Mouse (Mus musculus) CH12.LX (cell line): Measurements from ENCODE around the gene Ptprcap. TPM values are rescaled to one million over a fixed set of nuclear protein-coding genes. Genes with fewer than 3 reads are reported as not detected.

Source experiments
- DNase-seq: peaks from one replicate; pipeline ENCODE4 v3.0.0-alpha.2; 2013; ENCODE audit errors: extremely low read depth
- H3K27ac ChIP-seq: 2 replicates; pipeline ENCODE4 v1.5.1; 2012; ENCODE audit warnings: low read depth, mild to moderate bottlenecking, control low read depth, moderate library complexity; ENCODE audit not compliant: insufficient read depth
- H3K27me3 ChIP-seq: replicated peaks from 2 replicates; pipeline ENCODE3; 2012; ENCODE audit warnings: inconsistent platforms
- H3K36me3 ChIP-seq, 2 experiments: replicated peaks in 1 of 2; 2 replicates each; pipeline versions ENCODE3 to v1.6.1; 2012; ENCODE audit warnings: inconsistent platforms in 1 of 2, low read length in 1 of 2, mild to moderate bottlenecking in 1 of 2, mixed read lengths in 1 of 2, moderate library complexity in 1 of 2; ENCODE audit not compliant: control insufficient read depth in 1 of 2, insufficient read depth in 1 of 2
- H3K4me1 ChIP-seq, 2 experiments: 2 replicates each; pipeline ENCODE4 v1.6.1; 2012; ENCODE audit warnings: inconsistent platforms in 1 of 2, moderate library complexity in 1 of 2; ENCODE audit not compliant: insufficient read depth in 2 of 2, control insufficient read depth in 1 of 2
- H3K4me2 ChIP-seq: 2 replicates; pipeline ENCODE4 v1.6.1; 2012; ENCODE audit warnings: low read depth, mild to moderate bottlenecking, control low read depth; ENCODE audit not compliant: poor library complexity, insufficient read depth, severe bottlenecking
- H3K4me3 ChIP-seq, 3 experiments: fragments of 150-350 bp in 1 of 3; sonication (generic) in 1 of 3; replicated peaks in 1 of 3; 2 replicates each; pipeline versions ENCODE3 to v1.5.1; 2011 to 2012; ENCODE audit warnings: low read depth in 2 of 3, low read length in 2 of 3, mild to moderate bottlenecking in 2 of 3, moderate library complexity in 2 of 3, control low read depth in 1 of 3, improper control_type of control experiment in 1 of 3, inconsistent platforms in 1 of 3, mixed read lengths in 1 of 3; ENCODE audit not compliant: poor library complexity in 1 of 3
- H3K79me2 ChIP-seq: replicated peaks from 2 replicates; pipeline ENCODE4 v1.6.1; 2012; ENCODE audit warnings: mild to moderate bottlenecking, moderate library complexity; ENCODE audit not compliant: control insufficient read depth, poor library complexity, insufficient read depth, severe bottlenecking; ENCODE audit errors: extremely low read depth
- H3K9ac ChIP-seq: 2 replicates; pipeline ENCODE4 v1.6.1; 2012; ENCODE audit warnings: low read depth, mild to moderate bottlenecking, control low read depth, moderate library complexity; ENCODE audit not compliant: insufficient read depth
- H3K9me3 ChIP-seq: replicated peaks from 2 replicates; pipeline ENCODE3; 2012; ENCODE audit warnings: low read length, inconsistent platforms, mixed read lengths
- BHLHE40 ChIP-seq: IDR thresholded peaks from 2 replicates; pipeline ENCODE4 v1.6.1; 2011; ENCODE audit warnings: mild to moderate bottlenecking, low read depth, low read length, improper control_type of control experiment
- CTCF ChIP-seq, 2 experiments: IDR thresholded peaks in 1 of 2; conservative IDR thresholded peaks in 1 of 2; 2 replicates each; pipeline ENCODE4 v1.5.1; 2011 to 2012; ENCODE audit warnings: low read depth in 2 of 2, low read length in 2 of 2, improper control_type of control experiment in 1 of 2, inconsistent platforms in 1 of 2, mild to moderate bottlenecking in 1 of 2, moderate library complexity in 1 of 2
- HCFC1 ChIP-seq: IDR thresholded peaks from 2 replicates; pipeline ENCODE4 v1.6.1; 2012; ENCODE audit warnings: low read depth, mild to moderate bottlenecking, inconsistent platforms, low read length, improper control_type of control experiment
- JUN ChIP-seq: IDR thresholded peaks from 2 replicates; pipeline ENCODE4 v1.6.1; 2011; ENCODE audit warnings: low read depth, mild to moderate bottlenecking, low read length, improper control_type of control experiment, moderate library complexity; ENCODE audit not compliant: insufficient read depth
- JUND ChIP-seq: conservative IDR thresholded peaks from 2 replicates; pipeline ENCODE4 v1.6.1; 2011; ENCODE audit warnings: low read depth, low read length, improper control_type of control experiment
- KAT2A ChIP-seq: IDR thresholded peaks from 2 replicates; pipeline ENCODE4 v1.6.1; 2012; ENCODE audit warnings: low read length, improper control_type of control experiment, inconsistent platforms; ENCODE audit not compliant: insufficient replicate concordance
- MAFK ChIP-seq: IDR thresholded peaks from 2 replicates; pipeline ENCODE4 v1.6.1; 2011; ENCODE audit warnings: low read length, improper control_type of control experiment; ENCODE audit not compliant: insufficient replicate concordance
- MEF2A ChIP-seq: IDR thresholded peaks from 2 replicates; pipeline ENCODE4 v1.6.1; 2014; ENCODE audit warnings: low read depth, mild to moderate bottlenecking, inconsistent platforms, low read length, improper control_type of control experiment, borderline replicate concordance
- NELFE ChIP-seq: IDR thresholded peaks from 2 replicates; pipeline ENCODE4 v1.6.1; 2011; ENCODE audit warnings: low read depth, low read length, improper control_type of control experiment
- NRF1 ChIP-seq: IDR thresholded peaks from 2 replicates; pipeline ENCODE4 v1.6.1; 2014; ENCODE audit warnings: low read depth, mild to moderate bottlenecking, inconsistent platforms, low read length, improper control_type of control experiment, moderate library complexity
- POLR2A ChIP-seq: IDR thresholded peaks from 2 replicates; pipeline ENCODE4 v1.6.1; 2011; ENCODE audit warnings: low read depth, mild to moderate bottlenecking, improper control_type of control experiment, low read length
- POLR2AphosphoS2 ChIP-seq: IDR thresholded peaks from 2 replicates; pipeline ENCODE4 v1.6.1; 2011; ENCODE audit warnings: low read depth, low read length, improper control_type of control experiment
- SIN3A ChIP-seq: IDR thresholded peaks from 2 replicates; pipeline ENCODE4 v1.6.1; 2012; ENCODE audit warnings: low read length, improper control_type of control experiment, inconsistent platforms
- TBP ChIP-seq: conservative IDR thresholded peaks from 2 replicates; pipeline ENCODE4 v1.6.1; 2011; ENCODE audit warnings: low read depth, low read length, improper control_type of control experiment
- USF1 ChIP-seq: IDR thresholded peaks from 2 replicates; pipeline ENCODE4 v1.6.1; 2014; ENCODE audit warnings: low read depth, mild to moderate bottlenecking, inconsistent platforms, low read length, improper control_type of control experiment
- ZKSCAN1 ChIP-seq: IDR thresholded peaks from 2 replicates; pipeline ENCODE4 v1.6.1; 2012; ENCODE audit warnings: low read depth, inconsistent platforms, low read length, improper control_type of control experiment, borderline replicate concordance
- ZMIZ1 ChIP-seq: IDR thresholded peaks from 2 replicates; pipeline ENCODE4 v1.6.1; 2012; ENCODE audit warnings: low read depth, mild to moderate bottlenecking, inconsistent platforms, low read length, improper control_type of control experiment
- dilution Hi-C: fragments of 300-500 bp; cut with MboI; formaldehyde crosslinking; loops from 2 replicates; pipeline ENCODE4 v1.14.3; 2020; ENCODE audit warnings: low sequenced_read_pairs; ENCODE audit not compliant: extremely low pct_unique_long_range_greater_than_20kb, extremely low pct_ligation_motif_present
- in situ Hi-C: fragments of 300-500 bp; cut with MboI; formaldehyde crosslinking; loops from 3 replicates; pipeline ENCODE4 v1.14.3; 2019; ENCODE audit warnings: low sequenced_read_pairs, low pct_ligation_motif_present, low pct_unique_long_range_greater_than_20kb, mixed read lengths
- polyA plus RNA-seq: library from polyadenylated mRNA; unstranded; fragments of >175 nt; gene quantifications from 2 replicates; pipeline ENCODE4 v1.2.1, GENCODE M21; 2012; ENCODE audit warnings: low read depth; ENCODE audit not compliant: insufficient read length
- total RNA-seq, 2 experiments: library from RNA; depleted of rRNA; stranded (reverse); fragments of 300-350 nt in 1 of 2; fragments of >200 nt in 1 of 2; gene quantifications; 2 replicates each; pipeline ENCODE4 v1.2.3; 2012 to 2014

The Ptprcap gene
- total and polyA plus RNA-seq, 3 experiments: 343 to 447 (median 438) TPM

DNA sequence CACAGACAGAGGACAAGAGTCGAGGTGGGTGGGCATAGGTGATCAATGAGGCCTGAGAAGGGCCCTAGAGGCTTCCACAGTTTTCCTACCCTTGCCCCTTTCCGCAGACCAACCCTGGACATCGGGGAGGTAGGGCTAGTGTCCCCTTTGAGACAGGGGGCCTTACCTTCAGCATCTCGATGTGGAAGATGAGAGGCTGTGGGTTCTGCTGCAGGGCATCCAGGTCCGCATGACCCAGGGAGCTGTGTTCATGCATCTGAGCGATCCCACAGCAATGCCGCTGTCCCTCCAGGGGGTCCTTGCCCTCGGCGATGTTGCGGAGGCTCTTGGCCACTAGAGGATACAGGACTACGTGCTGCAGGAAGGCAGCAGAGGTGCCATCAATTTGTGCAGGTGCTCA is 37.6 kb upstream of the Ptprcap start:
- in situ Hi-C loops: no loop called here
- dilution Hi-C loops: no loop called here
- no peak overlapping the region for H3K4me3 ChIP-seq
- TF ChIP-seq CTCF (conservative IDR thresholded peaks at IDR 0.05 in 1 of 2, IDR thresholded peaks at IDR 0.05 in 1 of 2; ENCODE audit: low read depth in 2 of 2, low read length in 2 of 2): no peak
- no peak for TF ChIP-seq POLR2AphosphoS2
- TF ChIP-seq POLR2A: no peak
- no peak for TF ChIP-seq MEF2A
- TF ChIP-seq, all 38 proteins: peak for 0
- H3K4me1 ChIP-seq: peaks cover 24 to 68% of the 10 kb centered on the region in 2 experiments
- H3K36me3 ChIP-seq: peaks cover 63 to 82% of the 10 kb centered on the region in 2 experiments
- H3K27ac ChIP-seq: no peak overlapping the region
- no peaks in the 10 kb centered on the region for H3K27me3 ChIP-seq
- no peak overlapping the region for H3K9ac ChIP-seq
- H3K79me2 ChIP-seq: 0 out of 2 replicates have a peak, but pooled peaks cover 2% of the 10 kb centered on the region
- no peak for DNase-seq
- no peaks in the 10 kb centered on the region for H3K9me3 ChIP-seq
- H3K4me2 ChIP-seq: no peak overlapping the region

DNA sequence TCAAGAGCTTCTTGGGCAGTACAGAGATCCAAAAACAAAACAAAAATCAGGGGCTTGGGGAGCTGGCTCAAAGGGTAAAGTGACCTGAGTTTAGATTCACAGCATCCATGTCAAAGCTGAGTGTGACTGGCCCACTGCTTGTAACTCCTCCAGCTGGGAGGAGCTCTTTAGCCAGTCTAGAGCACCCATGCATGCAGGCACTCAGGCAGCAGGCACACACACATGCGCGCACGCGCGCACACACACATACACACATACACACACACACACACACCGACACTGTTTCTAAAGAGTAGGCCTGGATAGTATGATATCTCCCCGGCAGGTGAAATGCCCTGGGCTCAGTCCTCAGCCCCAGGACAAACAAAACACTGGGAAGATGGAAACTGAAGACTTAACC is 36.4 kb upstream of the Ptprcap start:
- H3K9ac ChIP-seq: no peak overlapping the region
- H3K27ac ChIP-seq: no peak overlapping the region
- H3K36me3 ChIP-seq: peaks cover 51 to 70% of the 10 kb centered on the region in 2 experiments
- dilution Hi-C loops (no loop called here), in situ Hi-C loops (no loop called here)
- peaks cover 24 to 73% of the 10 kb centered on the region in 2 experiments for H3K4me1 ChIP-seq
- H3K4me3 ChIP-seq: no peak overlapping the region
- no peak overlapping the region for H3K4me2 ChIP-seq
- no peak for DNase-seq
- no peaks in the 10 kb centered on the region for H3K9me3 ChIP-seq
- no peak for TF ChIP-seq JUN
- TF ChIP-seq USF1: no peak
- TF ChIP-seq JUND: no peak
- 0 out of 2 replicates have a peak, but pooled peaks cover 2% of the 10 kb centered on the region for H3K79me2 ChIP-seq
- H3K27me3 ChIP-seq: no peaks in the 10 kb centered on the region

DNA sequence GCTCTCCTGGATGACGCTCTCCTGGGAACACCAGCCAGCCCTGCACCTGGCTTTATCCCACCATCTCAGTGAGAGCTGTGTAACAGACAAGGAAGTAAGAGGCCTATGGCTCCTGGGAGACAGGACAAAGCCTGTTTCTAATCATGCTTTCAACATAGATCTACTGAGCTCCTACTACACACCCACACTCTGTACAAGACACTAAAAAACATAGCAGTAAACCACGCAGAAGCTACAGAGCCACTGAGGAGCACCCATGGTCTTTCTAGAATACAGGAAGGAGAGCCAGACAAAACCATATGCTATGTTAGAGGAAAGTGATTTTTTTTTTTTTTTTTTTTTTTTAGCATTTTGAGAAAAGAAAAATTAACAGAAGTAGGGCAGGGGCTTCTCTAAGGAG is 35.1 kb upstream of the Ptprcap start:
- H3K4me1 ChIP-seq: peaks cover 20 to 73% of the 10 kb centered on the region in 2 experiments
- H3K4me3 ChIP-seq: no peak overlapping the region
- no peak overlapping the region for H3K4me2 ChIP-seq
- H3K79me2 ChIP-seq: 0 out of 2 replicates have a peak, but pooled peaks cover 2% of the 10 kb centered on the region
- no peaks in the 10 kb centered on the region for H3K9me3 ChIP-seq
- in situ Hi-C loops: no loop called here
- TF ChIP-seq NELFE (no peak), ZKSCAN1 (no peak), NRF1 (no peak), JUND (no peak), ZMIZ1 (no peak), KAT2A (no peak), SIN3A (no peak), BHLHE40 (no peak), HCFC1 (no peak), MAFK (no peak), TBP (no peak), USF1 (no peak)
- H3K27me3 ChIP-seq: no peaks in the 10 kb centered on the region
- H3K36me3 ChIP-seq: peaks cover 37 to 57% of the 10 kb centered on the region in 2 experiments
- DNase-seq: no peak
- dilution Hi-C loops: no loop called here
- H3K27ac ChIP-seq: no peak overlapping the region
- no peak overlapping the region for H3K9ac ChIP-seq
